Mouse (Mus musculus) midbrain, embryonic 16.5 days (tissue): Measurements from ENCODE around the gene Nrip1. TPM values are rescaled to one million over a fixed set of nuclear protein-coding genes. Genes with fewer than 3 reads are reported as not detected.

ENCODE experiments used
- ATAC-seq: fragments of 200-750 bp; cut with Nextera tagmentation; 2 replicates; pipeline ENCODE4 v1.8.0; 2017; ENCODE audit warnings: moderate TSS enrichment
- H3K27ac ChIP-seq: fragments of 300-500 bp; sonication (generic); 2 replicates; pipeline ENCODE4 v1.5.1; 2014; ENCODE audit warnings: mild to moderate bottlenecking, low read length, mixed read lengths
- H3K27me3 ChIP-seq: fragments of 300-500 bp; sonication (generic); 2 replicates; pipeline ENCODE4 v1.6.1; 2014; ENCODE audit warnings: low read depth, low read length, mixed read lengths; ENCODE audit not compliant: control insufficient read depth, insufficient read depth
- H3K36me3 ChIP-seq: fragments of 300-500 bp; sonication (generic); 2 replicates; pipeline ENCODE4 v1.6.1; 2014; ENCODE audit warnings: mild to moderate bottlenecking, low read length, moderate library complexity, mixed read lengths; ENCODE audit not compliant: control insufficient read depth, insufficient read depth
- H3K4me1 ChIP-seq: fragments of 300-500 bp; sonication (generic); 2 replicates; pipeline ENCODE4 v1.6.1; 2014; ENCODE audit warnings: mild to moderate bottlenecking, low read length, mixed read lengths; ENCODE audit not compliant: control insufficient read depth, insufficient read depth
- H3K4me2 ChIP-seq: fragments of 300-500 bp; sonication (generic); 2 replicates; pipeline ENCODE4 v1.6.1; 2014; ENCODE audit warnings: mild to moderate bottlenecking, low read length, mixed read lengths
- H3K4me3 ChIP-seq: fragments of 300-500 bp; sonication (generic); 2 replicates; pipeline ENCODE4 v1.5.1; 2014; ENCODE audit warnings: low read depth, mild to moderate bottlenecking, low read length, moderate library complexity, mixed read lengths
- H3K9ac ChIP-seq: fragments of 300-500 bp; sonication (generic); 2 replicates; pipeline ENCODE4 v1.6.1; 2014; ENCODE audit warnings: low read depth, low read length, mixed read lengths
- H3K9me3 ChIP-seq: fragments of 300-500 bp; sonication (generic); replicated peaks from 2 replicates; pipeline ENCODE4 v1.6.1; 2014; ENCODE audit warnings: mild to moderate bottlenecking, low read length, mixed read lengths; ENCODE audit not compliant: control insufficient read depth, poor library complexity, severe bottlenecking
- WGBS: fragments of 180-500 bp; shearing (Covaris S2); extraction: QIAGEN DNeasy Blood & Tissue Kit; methylation state at CpG from one replicate; pipeline ENCODE4 v1.1.7; 2014; 5-methylcytosine and 5-hydroxymethylcytosine counted together
- polyA plus RNA-seq: library from polyadenylated mRNA; unstranded; fragments of >200 nt; fragmentation: Nextera tagmentation; extraction: Ambion mirVana; gene quantifications from 2 replicates; pipeline ENCODE4 v1.2.1, GENCODE M21; 2015

Gene Nrip1
- polyA plus RNA-seq, 1 experiment from 2014 or later: 31.4 TPM

- no peaks in the 10 kb centered on the region for H3K27me3 ChIP-seq
- no peaks in the 10 kb centered on the region for H3K9me3 ChIP-seq
- no peak overlapping the region for H3K9ac ChIP-seq
- H3K36me3 ChIP-seq: peaks cover 19% of the 10 kb centered on the region; the same call in 1 of the 2 replicates
- no peak overlapping the region for H3K4me2 ChIP-seq
- WGBS: 96% methylated on average over 21 of the region's 21 CpGs
- H3K4me3 ChIP-seq: no peak overlapping the region
- no peak for ATAC-seq
- 0 out of 2 replicates have a peak, but pooled peaks cover 2% of the 10 kb centered on the region for H3K4me1 ChIP-seq
- H3K27ac ChIP-seq: no peak overlapping the region
These were observed 80.5 kb downstream of the Nrip1 start for GRCm38 (mm10) chr16:76293176-76293575.

GRCm38 (mm10) chr16:76292656-76293055 lies 81.0 kb downstream of the Nrip1 start:
- 96% methylated on average over 15 of the region's 15 CpGs for WGBS

GRCm38 (mm10) chr16:76291366-76291765 lies 82.3 kb downstream of the Nrip1 start:
- H3K27me3 ChIP-seq: no peaks in the 10 kb centered on the region
- H3K4me2 ChIP-seq: no peak overlapping the region
- 0 out of 2 replicates have a peak, but pooled peaks cover 2% of the 10 kb centered on the region for H3K4me1 ChIP-seq
- H3K27ac ChIP-seq: no peak overlapping the region
- WGBS: 73% methylated on average over 14 of the region's 14 CpGs
- H3K9me3 ChIP-seq: no peaks in the 10 kb centered on the region
- no peak; the same call in 1 of the 2 replicates for ATAC-seq
- no peak overlapping the region for H3K9ac ChIP-seq
- no peak overlapping the region for H3K4me3 ChIP-seq
- H3K36me3 ChIP-seq: peaks cover 19% of the 10 kb centered on the region; the same call in 1 of the 2 replicates

More at GRCm38 (mm10) chr16:76292656-76293055, 81.0 kb downstream of the Nrip1 start:
- no peak overlapping the region for H3K4me2 ChIP-seq
- no peak overlapping the region for H3K9ac ChIP-seq
- H3K27me3 ChIP-seq: no peaks in the 10 kb centered on the region
- H3K36me3 ChIP-seq: peaks cover 19% of the 10 kb centered on the region; the same call in 1 of the 2 replicates
- 0 out of 2 replicates have a peak, but pooled peaks cover 2% of the 10 kb centered on the region for H3K4me1 ChIP-seq
- ATAC-seq: no peak
- H3K27ac ChIP-seq: no peak overlapping the region
- no peak overlapping the region for H3K4me3 ChIP-seq
- H3K9me3 ChIP-seq: no peaks in the 10 kb centered on the region

GRCm38 (mm10) chr16:76289495-76289894 lies 84.1 kb downstream of the Nrip1 start:
- no peak for ATAC-seq
- no peaks in the 10 kb centered on the region for H3K4me1 ChIP-seq
- 76% methylated on average over 2 of the region's 2 CpGs for WGBS
- peaks cover 19% of the 10 kb centered on the region; the same call in 1 of the 2 replicates for H3K36me3 ChIP-seq
- no peak overlapping the region for H3K4me3 ChIP-seq
- no peak overlapping the region for H3K9ac ChIP-seq
- H3K27me3 ChIP-seq: no peaks in the 10 kb centered on the region
- H3K4me2 ChIP-seq: no peak overlapping the region
- no peak overlapping the region for H3K27ac ChIP-seq
- no peaks in the 10 kb centered on the region for H3K9me3 ChIP-seq

GRCm38 (mm10) chr16:76283796-76284195 lies 89.8 kb downstream of the Nrip1 start:
- ATAC-seq: no peak
- H3K4me2 ChIP-seq: no peak overlapping the region
- H3K27ac ChIP-seq: no peak overlapping the region
- H3K4me1 ChIP-seq: no peaks in the 10 kb centered on the region
- WGBS: 69% methylated on average over 3 of the region's 3 CpGs
- no peaks in the 10 kb centered on the region for H3K27me3 ChIP-seq
- no peaks in the 10 kb centered on the region for H3K36me3 ChIP-seq
- H3K9ac ChIP-seq: no peak overlapping the region
- H3K4me3 ChIP-seq: no peak overlapping the region
- no peaks in the 10 kb centered on the region for H3K9me3 ChIP-seq

- 78% methylated on average over 6 of the region's 6 CpGs for WGBS
- H3K9ac ChIP-seq: no peak overlapping the region
- no peaks in the 10 kb centered on the region for H3K36me3 ChIP-seq
- ATAC-seq: no peak
- H3K4me1 ChIP-seq: no peaks in the 10 kb centered on the region
- H3K4me3 ChIP-seq: no peak overlapping the region
- H3K4me2 ChIP-seq: no peak overlapping the region
- no peak overlapping the region for H3K27ac ChIP-seq
- H3K27me3 ChIP-seq: no peaks in the 10 kb centered on the region
- no peaks in the 10 kb centered on the region for H3K9me3 ChIP-seq
These were observed 91.8 kb downstream of the Nrip1 start for GRCm38 (mm10) chr16:76281850-76282249.

- Histone ChIP-seq H3K36me3 (no peaks in the 10 kb centered on the region), H3K27me3 (no peaks in the 10 kb centered on the region), H3K4me1 (no peaks in the 10 kb centered on the region), H3K4me3 (no peak overlapping the region), H3K9ac (no peak overlapping the region), H3K9me3 (no peaks in the 10 kb centered on the region), H3K27ac (no peak overlapping the region), H3K4me2 (no peak overlapping the region)
- no peak for ATAC-seq
- 94% methylated on average over 8 of the region's 8 CpGs for WGBS
These were observed 93.3 kb downstream of the Nrip1 start for GRCm38 (mm10) chr16:76280365-76280764.

- Histone ChIP-seq H3K4me3 (no peak overlapping the region), H3K27ac (no peak overlapping the region), H3K9ac (no peak overlapping the region), H3K9me3 (no peaks in the 10 kb centered on the region), H3K36me3 (no peaks in the 10 kb centered on the region), H3K4me2 (no peak overlapping the region), H3K27me3 (no peaks in the 10 kb centered on the region), H3K4me1 (no peaks in the 10 kb centered on the region)
- 91% methylated on average over 3 of the region's 3 CpGs for WGBS
- no peak for ATAC-seq
These were observed 97.4 kb downstream of the Nrip1 start for GRCm38 (mm10) chr16:76276271-76276670.

GRCm38 (mm10) chr16:76275584-76275983 lies 98.0 kb downstream of the Nrip1 start:
- H3K36me3 ChIP-seq: no peaks in the 10 kb centered on the region
- no peak overlapping the region for H3K4me3 ChIP-seq
- no peaks in the 10 kb centered on the region for H3K4me1 ChIP-seq
- no peaks in the 10 kb centered on the region for H3K9me3 ChIP-seq
- no peak overlapping the region for H3K9ac ChIP-seq
- ATAC-seq: no peak
- H3K27ac ChIP-seq: no peak overlapping the region
- no peaks in the 10 kb centered on the region for H3K27me3 ChIP-seq
- 88% methylated on average over 3 of the region's 3 CpGs for WGBS
- no peak overlapping the region for H3K4me2 ChIP-seq
